ENCODE assay signal across 18 mouse cellular contexts in the genomic region with DNA sequence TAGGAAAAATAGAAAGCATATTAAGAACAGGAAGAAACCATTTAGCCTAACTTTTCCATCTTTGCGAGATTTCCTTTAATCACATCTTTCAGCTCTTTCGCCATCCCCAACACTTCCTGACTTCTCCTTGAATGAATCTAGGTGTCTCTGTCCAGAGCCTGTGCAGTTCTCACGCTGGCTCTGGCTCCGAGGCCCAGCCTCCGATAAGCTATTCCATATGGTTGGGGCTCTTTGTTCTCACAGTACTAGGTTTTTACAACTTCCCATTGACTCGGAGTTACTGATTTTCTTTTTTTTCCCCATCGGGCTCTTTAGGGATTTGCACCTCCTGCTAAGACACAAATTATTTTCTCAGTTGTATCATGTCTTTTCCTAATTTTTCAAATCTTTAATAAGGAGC.
DNase-seq lines count a peak whose midpoint lies in the region; ATAC-seq and TF ChIP-seq lines count a peak whose summit lies in the region.
"Had no signal": no experiment of that assay in that cellular context is flagged by ENCODE, and none has a peak within 500 bp of the region (broad histone marks: within the 10 kb centered on the region; RNA-seq: fewer than 3 reads in every experiment).

No protein-coding gene starts in this region.

- WGBS in embryonic facial prominence, embryonic 11.5 days: 42% methylated on average over 7 of the region's 7 CpGs
- 26% methylated on average over 7 of the region's 7 CpGs for WGBS in limb, embryonic 11.5 days
- WGBS in forebrain, embryonic 12.5 days: 67% methylated on average over 7 of the region's 7 CpGs
- WGBS in thymus, adult 2 months: 64% methylated on average over 7 of the region's 7 CpGs
- 74% methylated on average over 7 of the region's 7 CpGs for WGBS in lung, adult 2 months

- H3K4me3 ChIP-seq in embryonic facial prominence, embryonic 11.5 days (ENCODE audit: low read depth, low read length): no peak overlapping the region
- no peak overlapping the region for H3K4me3 ChIP-seq in limb, embryonic 11.5 days (ENCODE audit: low read depth, low read length)
- H3K4me3 ChIP-seq in forebrain, embryonic 12.5 days (replicated peaks): no peak overlapping the region
- H3K4me3 ChIP-seq in thymus, adult 2 months (ENCODE audit: control insufficient read depth, insufficient read depth, low read length): no peak overlapping the region
- H3K4me3 ChIP-seq in lung, adult 2 months (replicated peaks; ENCODE audit: extremely low read depth, low read depth, low read length): no peak overlapping the region
- H3K4me3 ChIP-seq: embryonic facial prominence, embryonic 12.5 days; forebrain, embryonic 13.5 days; gastrocnemius, adult 2 months; heart, embryonic 12.5 days; hindbrain, embryonic 10.5 days had no signal

- no peaks in the 10 kb centered on the region for H3K36me3 ChIP-seq in embryonic facial prominence, embryonic 11.5 days (replicated peaks; ENCODE audit: control insufficient read depth, insufficient read depth, low read depth, low read length)
- no peaks in the 10 kb centered on the region for H3K36me3 ChIP-seq in limb, embryonic 11.5 days (ENCODE audit: control insufficient read depth, insufficient read depth, low read length)
- H3K36me3 ChIP-seq in forebrain, embryonic 12.5 days (replicated peaks): no peaks in the 10 kb centered on the region
- no peaks in the 10 kb centered on the region for H3K36me3 ChIP-seq in thymus, adult 2 months (ENCODE audit: control insufficient read depth, insufficient read depth, low read length)
- H3K36me3 ChIP-seq: embryonic facial prominence, embryonic 12.5 days; heart, embryonic 12.5 days; hindbrain, embryonic 10.5 days had no signal

- no peak overlapping the region for H3K9ac ChIP-seq in embryonic facial prominence, embryonic 11.5 days (replicated peaks; ENCODE audit: low read length)
- H3K9ac ChIP-seq in limb, embryonic 11.5 days (ENCODE audit: low read length): no peak overlapping the region
- no peak overlapping the region for H3K9ac ChIP-seq in forebrain, embryonic 12.5 days
- H3K9ac ChIP-seq: embryonic facial prominence, embryonic 12.5 days; forebrain, embryonic 13.5 days; forebrain, postnatal 0 days; heart, embryonic 12.5 days; hindbrain, embryonic 14.5 days had no signal

- no peak for TF ChIP-seq POLR2A in thymus, adult 2 months (IDR thresholded peaks at IDR 0.05; ENCODE audit: control insufficient read depth, extremely low read depth, insufficient read depth, low read length, poor library complexity)
- no peak for TF ChIP-seq POLR2A in lung, adult 2 months (IDR thresholded peaks at IDR 0.05; ENCODE audit: borderline replicate concordance, extremely low read depth, low read depth, low read length)

- no peak overlapping the region for H3K4me2 ChIP-seq in embryonic facial prominence, embryonic 11.5 days (ENCODE audit: low read depth, low read length)
- H3K4me2 ChIP-seq in limb, embryonic 11.5 days (ENCODE audit: low read depth, severe bottlenecking): no peak overlapping the region
- no peak overlapping the region for H3K4me2 ChIP-seq in forebrain, embryonic 12.5 days
- H3K4me2 ChIP-seq: embryonic facial prominence, embryonic 12.5 days; forebrain, embryonic 13.5 days; heart, embryonic 12.5 days; hindbrain, embryonic 14.5 days had no signal

- no peaks in the 10 kb centered on the region for H3K27me3 ChIP-seq in embryonic facial prominence, embryonic 11.5 days (ENCODE audit: control insufficient read depth, insufficient read depth, low read length)
- H3K27me3 ChIP-seq in limb, embryonic 11.5 days (ENCODE audit: control insufficient read depth, insufficient read depth, low read length): no peaks in the 10 kb centered on the region
- H3K27me3 ChIP-seq in forebrain, embryonic 12.5 days: no peaks in the 10 kb centered on the region
- no peaks in the 10 kb centered on the region for H3K27me3 ChIP-seq in thymus, adult 2 months (ENCODE audit: control insufficient read depth, insufficient read depth, low read length)
- H3K27me3 ChIP-seq: embryonic facial prominence, embryonic 12.5 days; forebrain, embryonic 13.5 days; heart, embryonic 12.5 days had no signal

- no peaks in the 10 kb centered on the region for H3K9me3 ChIP-seq in embryonic facial prominence, embryonic 11.5 days (replicated peaks; ENCODE audit: control insufficient read depth, low read length)
- no peaks in the 10 kb centered on the region for H3K9me3 ChIP-seq in limb, embryonic 11.5 days (ENCODE audit: control insufficient read depth, low read length)
- no peaks in the 10 kb centered on the region for H3K9me3 ChIP-seq in forebrain, embryonic 12.5 days
- H3K9me3 ChIP-seq: embryonic facial prominence, embryonic 12.5 days; forebrain, embryonic 13.5 days; heart, embryonic 12.5 days; hindbrain, embryonic 10.5 days had no signal

- peak; percentile 30 for DNase-seq in embryo, embryonic 10.5 days (ENCODE audit: low spot score)
- DNase-seq in embryonic facial prominence, embryonic 11.5 days (ENCODE audit: low spot score): peak; percentile 56
- peak; percentile 50 for DNase-seq in limb, embryonic 11.5 days (ENCODE audit: low spot score)
- DNase-seq in mesoderm, embryonic 11.5 days (ENCODE audit: low read depth, low spot score): peak; percentile 9
- no peak for DNase-seq in thymus, adult 2 months
- no peak for DNase-seq in lung, adult 2 months
- DNase-seq: adrenal gland, postnatal 14 days; cerebellum, adult 11-12 months; cerebellum, adult 9-10 months; forebrain, postnatal 0 days; gastrocnemius, adult 2 months; gastrocnemius, postnatal 25 days had no signal

- H3K4me1 ChIP-seq in embryonic facial prominence, embryonic 11.5 days (ENCODE audit: control insufficient read depth, insufficient read depth, low read length): no peaks in the 10 kb centered on the region
- no peaks in the 10 kb centered on the region for H3K4me1 ChIP-seq in limb, embryonic 11.5 days (ENCODE audit: control insufficient read depth, insufficient read depth, low read length)
- H3K4me1 ChIP-seq in forebrain, embryonic 12.5 days: no peaks in the 10 kb centered on the region
- no peaks in the 10 kb centered on the region for H3K4me1 ChIP-seq in thymus, adult 2 months (replicated peaks; ENCODE audit: control insufficient read depth, insufficient read depth, low read length)
- H3K4me1 ChIP-seq in lung, adult 2 months (ENCODE audit: control insufficient read depth, insufficient read depth, low read length): no peaks in the 10 kb centered on the region
- H3K4me1 ChIP-seq: embryonic facial prominence, embryonic 12.5 days; forebrain, embryonic 13.5 days; heart, embryonic 12.5 days; hindbrain, embryonic 10.5 days had no signal

- no peak overlapping the region for H3K27ac ChIP-seq in embryonic facial prominence, embryonic 11.5 days (replicated peaks; ENCODE audit: low read depth, low read length)
- H3K27ac ChIP-seq in limb, embryonic 11.5 days (replicated peaks; ENCODE audit: low read depth, low read length): no peak overlapping the region
- no peak overlapping the region for H3K27ac ChIP-seq in forebrain, embryonic 12.5 days
- no peak overlapping the region for H3K27ac ChIP-seq in thymus, adult 2 months (ENCODE audit: control insufficient read depth, insufficient read depth, low read length)
- H3K27ac ChIP-seq: embryonic facial prominence, embryonic 12.5 days; forebrain, embryonic 13.5 days; gastrocnemius, adult 2 months; hindbrain, embryonic 10.5 days; hindbrain, embryonic 14.5 days had no signal

- ATAC-seq in embryonic facial prominence, embryonic 11.5 days (replicated peaks; ENCODE audit: insufficient number of reproducible peaks, low FRiP score, low TSS enrichment, low read depth): no peak
- ATAC-seq in limb, embryonic 11.5 days (ENCODE audit: insufficient number of reproducible peaks, low FRiP score, low TSS enrichment, low read depth): no peak
- no peak for ATAC-seq in forebrain, embryonic 12.5 days (ENCODE audit: low FRiP score)
- ATAC-seq: forebrain, embryonic 13.5 days had no signal

- TF ChIP-seq CTCF in thymus, adult 2 months (IDR thresholded peaks at IDR 0.05; ENCODE audit: borderline replicate concordance, control insufficient read depth, extremely low read depth, insufficient read depth, low read length, poor library complexity): no peak
- no peak for TF ChIP-seq CTCF in lung, adult 2 months (IDR thresholded peaks at IDR 0.05; ENCODE audit: insufficient read depth, low read length)

Comparison
In these comparisons a context has a peak if more than half of its experiments do, and no peak if none do; other contexts are left out.
1. DNase-seq: peak in embryo, embryonic 10.5 days (single experiment), embryonic facial prominence, embryonic 11.5 days (single experiment), limb, embryonic 11.5 days (single experiment) and mesoderm, embryonic 11.5 days (single experiment); none in thymus, adult 2 months (single experiment) and lung, adult 2 months (single experiment).